Mouse (Mus musculus) midbrain, embryonic 14.5 days (tissue): ENCODE results near the gene Capn10. TPM values are rescaled to one million over a fixed set of nuclear protein-coding genes. Genes with fewer than 3 reads are reported as not detected.
A peak's percentile ranks its signal among the peaks of the same experiment; 100 is the strongest.

ENCODE experiments used
- ATAC-seq: fragments of 200-750 bp; cut with Nextera tagmentation; 2 replicates; pipeline ENCODE4 v1.8.0; 2017; ENCODE audit warnings: moderate number of reproducible peaks, moderate library complexity; ENCODE audit not compliant: low FRiP score, low TSS enrichment
- DNase-seq: peaks from one replicate; pipeline ENCODE4 v3.0.0-alpha.2; 2015
- H3K27ac ChIP-seq: fragments of 300-500 bp; sonication (generic); replicated peaks from 2 replicates; pipeline ENCODE4 v1.5.1; 2014; ENCODE audit warnings: mild to moderate bottlenecking, low read depth, low read length, moderate library complexity
- H3K27me3 ChIP-seq: fragments of 300-500 bp; sonication (generic); 2 replicates; pipeline ENCODE4 v1.6.1; 2014; ENCODE audit warnings: low read length, control low read depth, mixed read lengths; ENCODE audit not compliant: control insufficient read depth, insufficient read depth
- H3K36me3 ChIP-seq: fragments of 300-500 bp; sonication (generic); 2 replicates; pipeline ENCODE4 v1.6.1; 2014; ENCODE audit warnings: low read length, control low read depth; ENCODE audit not compliant: control insufficient read depth, insufficient read depth
- H3K4me1 ChIP-seq: fragments of 300-500 bp; sonication (generic); 2 replicates; pipeline ENCODE4 v1.6.1; 2014; ENCODE audit warnings: mild to moderate bottlenecking, antibody characterized with exemption, low read length, control low read depth; ENCODE audit not compliant: control insufficient read depth, insufficient read depth
- H3K4me2 ChIP-seq: fragments of 300-500 bp; sonication (generic); 2 replicates; pipeline ENCODE4 v1.6.1; 2014; ENCODE audit warnings: mild to moderate bottlenecking, low read length, moderate library complexity
- H3K4me3 ChIP-seq: fragments of 300-500 bp; sonication (generic); replicated peaks from 2 replicates; pipeline ENCODE4 v1.5.1; 2014; ENCODE audit warnings: low read depth, low read length
- H3K9ac ChIP-seq: fragments of 300-500 bp; sonication (generic); replicated peaks from 2 replicates; pipeline ENCODE4 v1.6.1; 2014; ENCODE audit warnings: mild to moderate bottlenecking, low read length, moderate library complexity
- H3K9me3 ChIP-seq: fragments of 300-500 bp; sonication (generic); 2 replicates; pipeline ENCODE4 v1.6.1; 2016; ENCODE audit warnings: low read length, control low read depth, mixed read lengths; ENCODE audit not compliant: control insufficient read depth
- WGBS: fragments of 180-500 bp; shearing (Covaris S2); extraction: QIAGEN DNeasy Blood & Tissue Kit; methylation state at CpG from one replicate; pipeline ENCODE4 v1.1.7; 2014; 5-methylcytosine and 5-hydroxymethylcytosine counted together
- polyA plus RNA-seq: library from polyadenylated mRNA; unstranded; fragments of >200 nt; fragmentation: Nextera tagmentation; extraction: Ambion mirVana; gene quantifications from 2 replicates; pipeline ENCODE4 v1.2.1, GENCODE M21; 2014

Gene Capn10
- polyA plus RNA-seq, 1 experiment from 2014 or later, result 52.6 TPM

DNA sequence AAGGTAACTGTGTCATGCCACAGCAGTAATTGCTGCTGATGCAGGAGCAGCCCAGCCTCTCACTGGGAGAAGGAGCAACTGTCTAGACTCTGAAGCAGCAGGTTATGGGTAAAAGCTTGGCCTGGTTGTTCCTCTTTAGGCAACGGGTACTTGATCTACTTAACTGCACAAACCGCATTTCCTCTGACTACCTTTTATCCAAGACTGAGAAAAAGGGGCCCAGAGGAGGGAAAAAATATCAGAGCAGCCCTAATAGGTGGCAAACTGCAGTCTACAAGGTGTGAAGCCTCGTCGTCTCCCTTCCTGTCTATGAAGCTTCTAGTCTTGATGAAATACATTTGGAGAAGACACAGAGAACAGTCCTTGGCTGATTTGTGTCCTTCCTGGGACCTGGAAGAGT, 565 bp upstream of the Capn10 start:
- Histone ChIP-seq H3K4me2 (peak overlapping the region; percentile 95), H3K27ac (peak overlapping the region; percentile 98), H3K27me3 (no peaks in the 10 kb centered on the region), H3K9ac (peak overlapping the region; percentile 76), H3K4me1 (peaks cover 24% of the 10 kb centered on the region), H3K4me3 (peak overlapping the region; percentile 81), H3K36me3 (peaks cover 11% of the 10 kb centered on the region), H3K9me3 (no peaks in the 10 kb centered on the region; the same call in 1 of the 2 replicates)
- DNase-seq, result no peak
- ATAC-seq, result no peak
- WGBS, result 79% methylated on average over 4 of the region's 4 CpGs

DNA sequence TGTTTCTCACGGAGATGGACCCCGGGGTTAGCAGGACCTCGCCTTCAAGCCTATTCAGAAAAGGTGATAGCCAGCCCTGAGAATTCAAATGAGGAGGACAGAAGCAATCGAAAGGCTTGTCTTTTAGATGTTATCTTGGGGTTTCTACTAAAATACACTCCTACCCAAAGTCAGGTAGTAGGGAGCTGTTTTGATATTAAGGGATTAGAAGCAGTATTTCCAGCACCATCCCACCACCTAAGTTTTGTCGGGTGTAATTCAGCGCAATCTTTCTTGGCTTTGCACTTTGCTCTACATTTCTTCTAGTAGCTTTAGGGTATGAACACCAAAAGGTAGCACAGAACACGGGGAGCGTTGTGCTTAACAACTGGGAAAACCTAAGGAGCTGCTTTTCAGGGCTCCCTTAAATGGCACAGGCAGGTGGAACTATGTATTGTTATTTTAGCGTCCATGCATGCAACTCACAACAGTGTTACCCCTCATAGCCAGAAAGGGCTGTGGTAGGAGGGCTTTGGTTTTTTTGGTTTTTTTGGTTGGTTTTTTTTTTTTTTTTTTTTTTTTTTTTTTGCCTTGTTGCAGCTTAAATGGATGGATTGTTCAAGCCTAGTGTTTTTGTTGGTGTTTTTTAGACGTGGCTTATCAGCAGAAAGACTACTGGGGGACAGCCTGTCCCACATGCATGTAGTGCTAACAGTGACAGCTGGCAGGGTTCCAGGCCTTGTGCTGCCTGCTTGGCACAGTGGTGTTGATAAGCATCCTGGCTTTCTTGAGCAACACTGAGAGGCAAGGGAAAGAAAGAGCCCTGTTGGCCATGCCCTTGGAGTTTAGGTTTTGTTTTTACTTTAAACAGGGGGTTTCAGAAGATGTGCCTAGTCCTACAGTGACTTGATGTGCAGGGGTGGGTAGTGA, 1.1 kb downstream of the Capn10 start:
- Histone ChIP-seq H3K27me3 (no peaks in the 10 kb centered on the region), H3K4me1 (peaks cover 24% of the 10 kb centered on the region), H3K9me3 (no peaks in the 10 kb centered on the region; the same call in 1 of the 2 replicates), H3K27ac (peak overlapping the region; percentile 98), H3K9ac (peak overlapping the region; percentile 76), H3K4me2 (peak overlapping the region; percentile 95), H3K4me3 (peak overlapping the region; percentile 81), H3K36me3 (peaks cover 28% of the 10 kb centered on the region)
- 17% methylated on average over 10 of the region's 10 CpGs for WGBS
- DNase-seq, result peak; percentile 69
- ATAC-seq, result no peak

GRCm38 (mm10) chr1:92935977-92936376, 1.8 kb downstream of the Capn10 start:
- WGBS, result 53% methylated on average over 2 of the region's 2 CpGs
- peak; percentile 14 for DNase-seq
- no peak for ATAC-seq

DNA sequence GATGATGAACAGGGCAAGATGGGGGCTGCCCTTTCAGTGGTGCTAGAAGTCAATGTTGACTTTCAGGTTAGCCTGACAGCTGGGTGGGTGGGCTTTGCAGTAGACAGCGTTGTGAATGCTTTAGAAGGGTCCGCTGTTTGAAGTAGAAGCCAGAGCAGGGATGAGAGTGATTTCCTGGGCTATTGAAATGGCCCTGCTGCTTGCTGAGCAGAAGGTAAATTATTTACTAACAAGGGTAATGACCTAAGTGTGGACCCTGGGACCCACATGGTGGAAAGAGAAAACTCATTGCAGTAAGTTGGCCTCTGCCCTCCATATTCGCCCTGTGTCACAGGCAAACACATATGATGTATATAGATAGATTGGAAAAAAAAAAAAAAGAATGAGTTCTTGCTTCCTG, 2.3 kb downstream of the Capn10 start:
- DNase-seq (no peak), ATAC-seq (no peak)
- Histone ChIP-seq H3K27ac (no peak overlapping the region), H3K4me3 (peak overlapping the region; percentile 81; the same call in 1 of the 2 replicates), H3K4me1 (peaks cover 24% of the 10 kb centered on the region), H3K4me2 (peak overlapping the region; percentile 95), H3K27me3 (no peaks in the 10 kb centered on the region), H3K9ac (peak overlapping the region; percentile 76; the same call in 1 of the 2 replicates), H3K36me3 (peaks cover 36% of the 10 kb centered on the region), H3K9me3 (no peaks in the 10 kb centered on the region; the same call in 1 of the 2 replicates)
- 70% methylated on average over 3 of the region's 3 CpGs for WGBS

More at GRCm38 (mm10) chr1:92935977-92936376, 1.8 kb downstream of the Capn10 start:
- peak overlapping the region; percentile 81 for H3K4me3 ChIP-seq
- no peaks in the 10 kb centered on the region for H3K27me3 ChIP-seq
- H3K4me1 ChIP-seq, result peaks cover 24% of the 10 kb centered on the region
- H3K9ac ChIP-seq, result peak overlapping the region; percentile 76; the same call in 1 of the 2 replicates
- H3K27ac ChIP-seq, result no peak overlapping the region
- H3K4me2 ChIP-seq, result peak overlapping the region; percentile 95
- no peaks in the 10 kb centered on the region; the same call in 1 of the 2 replicates for H3K9me3 ChIP-seq
- peaks cover 34% of the 10 kb centered on the region for H3K36me3 ChIP-seq

DNA sequence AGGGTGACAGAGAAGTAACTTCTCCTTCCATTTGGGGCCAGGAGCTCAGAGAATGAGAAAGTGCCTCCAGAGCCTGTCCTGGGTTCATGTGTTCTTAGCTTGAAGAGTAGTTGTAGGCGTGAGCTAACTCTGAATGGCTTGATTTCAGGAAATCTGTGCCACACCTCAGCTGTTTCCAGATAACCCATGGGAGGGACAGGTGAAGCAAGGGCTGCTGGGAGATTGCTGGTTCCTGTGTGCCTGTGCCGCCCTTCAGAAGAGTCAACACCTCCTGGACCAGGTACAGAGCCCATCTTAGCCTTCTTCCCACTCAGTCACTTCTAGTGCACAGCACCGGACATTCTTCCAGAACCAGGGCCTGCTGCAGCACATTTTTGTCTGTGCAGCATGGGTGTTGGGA, 3.6 kb downstream of the Capn10 start:
- H3K9ac ChIP-seq, result no peak overlapping the region
- no peak for DNase-seq
- H3K27ac ChIP-seq, result no peak overlapping the region
- H3K36me3 ChIP-seq, result peaks cover 50% of the 10 kb centered on the region
- no peak overlapping the region for H3K4me3 ChIP-seq
- no peak for ATAC-seq
- no peaks in the 10 kb centered on the region for H3K27me3 ChIP-seq
- no peaks in the 10 kb centered on the region for H3K9me3 ChIP-seq
- H3K4me1 ChIP-seq, result peaks cover 24% of the 10 kb centered on the region
- 94% methylated on average over 3 of the region's 3 CpGs for WGBS
- H3K4me2 ChIP-seq, result no peak overlapping the region

DNA sequence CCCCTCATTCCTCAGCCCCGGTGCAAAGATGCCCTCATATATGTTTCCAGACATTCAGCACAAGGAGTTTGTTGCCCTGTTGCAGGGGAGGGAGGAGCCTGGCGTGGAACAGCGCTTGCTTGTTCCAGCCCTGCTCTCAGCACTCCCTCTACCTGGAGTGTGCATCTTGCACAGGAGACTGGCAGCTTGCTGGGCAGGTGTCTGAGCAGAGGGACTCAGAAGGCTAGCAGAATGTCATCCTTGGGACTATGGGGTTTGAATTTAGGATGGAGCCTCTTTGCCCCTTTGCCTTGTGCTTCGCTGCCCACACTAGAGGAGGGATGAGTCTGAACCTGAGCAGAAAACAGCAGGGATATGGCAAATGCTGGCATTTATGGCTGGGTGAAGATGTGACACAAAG, 5.6 kb downstream of the Capn10 start:
- no peak for ATAC-seq
- Histone ChIP-seq H3K27me3 (no peaks in the 10 kb centered on the region), H3K4me2 (no peak overlapping the region), H3K4me1 (peaks cover 20% of the 10 kb centered on the region), H3K9ac (no peak overlapping the region), H3K4me3 (no peak overlapping the region), H3K36me3 (peaks cover 69% of the 10 kb centered on the region), H3K27ac (no peak overlapping the region), H3K9me3 (no peaks in the 10 kb centered on the region)
- no peak for DNase-seq
- WGBS, result 97% methylated on average over 4 of the region's 4 CpGs

GRCm38 (mm10) chr1:92943219-92943989, 9.2 kb downstream of the Capn10 start:
- Histone ChIP-seq H3K4me3 (no peak overlapping the region), H3K4me1 (no peaks in the 10 kb centered on the region), H3K27me3 (no peaks in the 10 kb centered on the region), H3K4me2 (no peak overlapping the region), H3K27ac (no peak overlapping the region), H3K9me3 (no peaks in the 10 kb centered on the region), H3K9ac (no peak overlapping the region), H3K36me3 (peaks cover 97% of the 10 kb centered on the region)
- DNase-seq, result no peak
- WGBS, result 95% methylated on average over 19 of the region's 19 CpGs
- no peak for ATAC-seq

DNA sequence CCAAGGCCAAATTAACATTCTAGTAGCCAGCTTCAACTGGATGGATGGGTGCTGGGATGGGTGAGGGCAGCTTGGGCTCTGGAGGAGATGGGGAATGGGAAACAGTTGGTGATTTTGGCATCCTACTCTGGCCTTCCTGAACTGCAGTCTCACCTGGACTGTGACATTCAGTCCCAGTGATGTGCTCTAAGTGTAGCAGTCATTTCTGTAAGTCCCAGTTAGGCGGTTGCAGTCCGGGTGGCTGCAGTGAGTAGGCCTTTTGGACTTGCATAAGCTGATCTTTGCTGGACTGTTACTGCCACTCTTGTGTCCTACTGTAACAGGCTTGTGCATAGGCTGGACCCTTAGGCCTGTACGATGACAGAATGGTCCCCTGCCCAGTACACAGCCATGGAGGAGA, 13.8 kb downstream of the Capn10 start:
- peaks cover 70% of the 10 kb centered on the region for H3K36me3 ChIP-seq
- no peaks in the 10 kb centered on the region for H3K9me3 ChIP-seq
- H3K4me3 ChIP-seq, result no peak overlapping the region
- H3K4me2 ChIP-seq, result no peak overlapping the region
- 96% methylated on average over 3 of the region's 3 CpGs for WGBS
- no peak overlapping the region for H3K9ac ChIP-seq
- no peak overlapping the region for H3K27ac ChIP-seq
- no peaks in the 10 kb centered on the region for H3K27me3 ChIP-seq
- no peak for ATAC-seq
- H3K4me1 ChIP-seq, result no peaks in the 10 kb centered on the region
- DNase-seq, result no peak
